Mouse (Mus musculus) midbrain, embryonic 13.5 days (tissue): ENCODE measurements around the gene Gm37419. TPM values are rescaled to one million over a fixed set of nuclear protein-coding genes. Genes with fewer than 3 reads are reported as not detected.

Source experiments
- polyA plus RNA-seq: library from polyadenylated mRNA; unstranded; fragments of >200 nt; fragmentation: Nextera tagmentation; extraction: Ambion mirVana; gene quantifications from 2 replicates; pipeline ENCODE4 v1.2.1, GENCODE M21; 2015

The Gm37419 gene
- polyA plus RNA-seq, 1 experiment from 2014 or later = not detected

Other genes with a start within 250 kb of the Gm37419 start
- gene Sst, start 97.5 kb upstream of the Gm37419 start, polyA plus RNA-seq = 147 and 154 TPM in 2 replicates
- not detected in 2 replicates for gene Rtp2, start 56.1 kb upstream of the Gm37419 start, polyA plus RNA-seq
- gene Bcl6, start 370 bp downstream of the Gm37419 start, polyA plus RNA-seq = 0.22 and 0.24 TPM in 2 replicates